Mouse (Mus musculus) testis, adult 2 months (tissue): ENCODE measurements at regions not wholly inside any gene's neighbourhood (a gene's known extent, or its start where the extent isn't known, plus 50 kb on each side); places are given as distances from the start of the nearest gene placed in this dataset.

Experiments
- H3K27ac ChIP-seq: fragments of 200-500 bp; 2 replicates; pipeline ENCODE4 v1.5.1; 2012; ENCODE audit warnings: low read depth, low read length; ENCODE audit not compliant: control insufficient read depth, insufficient read depth
- H3K27me3 ChIP-seq: fragments of 200-500 bp; 2 replicates; pipeline ENCODE4 v1.6.1; 2012; ENCODE audit warnings: mild to moderate bottlenecking, low read length, moderate library complexity; ENCODE audit not compliant: control insufficient read depth, insufficient read depth
- H3K36me3 ChIP-seq: fragments of 200-500 bp; 2 replicates; pipeline ENCODE4 v1.6.1; 2012; ENCODE audit warnings: mild to moderate bottlenecking, low read length; ENCODE audit not compliant: control insufficient read depth, insufficient read depth
- H3K4me1 ChIP-seq: fragments of 200-500 bp; 2 replicates; pipeline ENCODE4 v1.6.1; 2012; ENCODE audit warnings: low read length; ENCODE audit not compliant: control insufficient read depth, insufficient read depth
- H3K4me3 ChIP-seq: fragments of 200-500 bp; 2 replicates; pipeline ENCODE4 v1.5.1; 2012; ENCODE audit warnings: low read depth, mild to moderate bottlenecking, low read length, moderate library complexity, mixed read lengths; ENCODE audit not compliant: control insufficient read depth
- CTCF ChIP-seq: fragments of 200-500 bp; IDR thresholded peaks from 2 replicates; pipeline ENCODE4 v1.5.1; 2012; ENCODE audit warnings: low read depth, mild to moderate bottlenecking, inconsistent platforms, low read length, moderate library complexity; ENCODE audit not compliant: control insufficient read depth, insufficient read depth, insufficient replicate concordance
- POLR2A ChIP-seq: fragments of 200-500 bp; IDR thresholded peaks from 2 replicates; pipeline ENCODE4 v1.6.1; 2012; ENCODE audit warnings: low read depth, mild to moderate bottlenecking, inconsistent platforms, low read length, moderate library complexity; ENCODE audit not compliant: control insufficient read depth

GRCm38 (mm10) chr13:101625922-101626321 is 142.1 kb downstream of the Pik3r1 start:
- Histone ChIP-seq H3K27me3 (no peaks in the 10 kb centered on the region), H3K4me1 (no peaks in the 10 kb centered on the region), H3K4me3 (no peak overlapping the region), H3K36me3 (no peaks in the 10 kb centered on the region), H3K27ac (no peak overlapping the region)
- TF ChIP-seq POLR2A (no peak), CTCF (no peak)

GRCm38 (mm10) chr13:101624179-101624581 is 143.8 kb downstream of the Pik3r1 start:
- H3K4me1 ChIP-seq = no peaks in the 10 kb centered on the region
- no peaks in the 10 kb centered on the region for H3K36me3 ChIP-seq
- H3K27me3 ChIP-seq = no peaks in the 10 kb centered on the region
- no peak overlapping the region for H3K27ac ChIP-seq
- H3K4me3 ChIP-seq = no peak overlapping the region
- no peak for TF ChIP-seq CTCF
- TF ChIP-seq POLR2A = no peak

DNA sequence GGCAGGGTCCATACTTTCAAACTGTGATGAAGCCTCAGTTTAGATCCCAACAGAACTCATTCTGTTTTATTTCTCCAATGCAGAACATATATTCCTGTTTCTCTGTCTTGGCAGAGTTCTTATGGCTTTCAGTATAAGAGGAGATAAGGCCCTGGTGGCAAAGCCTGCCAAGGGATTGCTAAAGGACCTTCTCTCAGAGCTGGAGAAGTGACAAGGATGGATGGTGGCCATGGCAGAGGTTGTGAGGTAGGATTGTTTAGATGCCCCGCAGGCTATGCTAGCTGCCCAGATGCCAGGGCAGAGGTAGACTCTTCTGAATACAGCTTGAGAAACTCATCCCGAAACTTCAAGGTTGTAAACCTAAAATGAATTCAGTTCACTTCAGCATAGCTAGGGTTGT is 145.4 kb downstream of the Pik3r1 start:
- Histone ChIP-seq H3K36me3 (no peaks in the 10 kb centered on the region), H3K4me1 (no peaks in the 10 kb centered on the region), H3K4me3 (no peak overlapping the region), H3K27ac (no peak overlapping the region), H3K27me3 (no peaks in the 10 kb centered on the region)
- TF ChIP-seq CTCF = no peak
- no peak for TF ChIP-seq POLR2A

DNA sequence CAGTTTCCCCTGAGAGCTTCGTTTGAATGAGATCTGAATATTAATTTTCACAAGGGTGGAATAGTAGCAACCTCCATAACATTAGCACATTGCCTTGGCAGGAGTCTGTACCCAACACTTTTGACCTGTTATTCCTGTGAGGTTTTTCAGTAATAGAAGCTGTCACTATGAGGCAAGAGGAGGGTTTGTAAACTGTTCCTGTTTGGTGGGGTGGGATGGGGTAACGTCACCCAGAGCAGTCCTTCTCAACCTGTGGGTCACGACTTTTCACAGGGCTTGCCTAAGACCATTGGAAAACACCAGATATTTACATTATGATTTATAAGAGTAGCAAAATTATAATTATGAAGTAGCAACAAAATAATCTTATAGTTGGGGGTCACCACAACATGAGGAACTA is 147.4 kb downstream of the Pik3r1 start:
- Histone ChIP-seq H3K27me3 (no peaks in the 10 kb centered on the region), H3K4me3 (no peak overlapping the region), H3K27ac (no peak overlapping the region), H3K36me3 (no peaks in the 10 kb centered on the region), H3K4me1 (no peaks in the 10 kb centered on the region)
- TF ChIP-seq CTCF (no peak), POLR2A (no peak)

DNA sequence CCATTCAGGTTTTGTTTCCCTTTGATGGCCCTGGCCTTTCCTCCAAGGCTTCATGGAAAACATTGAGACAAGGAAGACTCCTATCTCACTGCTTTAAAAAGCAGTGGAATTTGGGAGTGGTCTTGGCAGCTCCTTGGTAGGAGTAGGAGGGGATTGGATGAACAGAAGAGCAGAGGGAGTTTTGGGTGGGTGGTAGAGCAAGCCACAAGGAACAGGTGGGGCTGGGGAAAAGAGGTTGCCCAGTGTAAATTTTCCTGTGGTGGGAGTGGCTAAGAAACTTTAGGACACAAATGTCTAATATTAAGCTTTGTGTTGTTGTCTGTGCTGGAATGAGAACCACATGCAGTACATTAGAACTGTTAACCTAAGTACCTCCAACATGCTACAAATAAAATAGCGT is 148.9 kb downstream of the Pik3r1 start:
- TF ChIP-seq POLR2A (no peak), CTCF (no peak)
- Histone ChIP-seq H3K27me3 (no peaks in the 10 kb centered on the region), H3K27ac (no peak overlapping the region), H3K36me3 (no peaks in the 10 kb centered on the region), H3K4me1 (no peaks in the 10 kb centered on the region), H3K4me3 (no peak overlapping the region)

DNA sequence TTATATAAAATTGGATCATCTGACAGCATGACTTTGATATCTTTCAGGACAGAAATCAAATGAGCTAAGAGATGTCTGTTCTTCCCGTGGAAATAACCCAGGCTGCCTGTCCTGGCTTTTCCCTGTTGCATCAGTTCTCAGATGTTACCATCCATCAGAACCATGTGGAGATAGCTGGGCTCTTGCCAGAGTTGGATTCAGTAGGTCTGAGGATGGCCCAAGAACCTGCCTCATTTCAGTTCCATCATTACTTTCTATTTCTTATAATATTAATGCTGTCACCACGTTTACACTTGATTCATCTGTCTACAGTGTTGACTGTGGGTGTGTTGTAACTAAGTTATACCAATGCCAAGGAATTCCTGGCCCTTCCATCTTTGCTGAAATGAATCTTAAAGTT is 155.2 kb downstream of the Pik3r1 start:
- TF ChIP-seq CTCF = no peak
- TF ChIP-seq POLR2A = no peak
- Histone ChIP-seq H3K4me1 (no peaks in the 10 kb centered on the region), H3K27me3 (no peaks in the 10 kb centered on the region), H3K27ac (no peak overlapping the region), H3K4me3 (no peak overlapping the region), H3K36me3 (no peaks in the 10 kb centered on the region)

GRCm38 (mm10) chr13:101611725-101612124 is 156.3 kb downstream of the Pik3r1 start:
- Histone ChIP-seq H3K4me1 (no peaks in the 10 kb centered on the region), H3K4me3 (no peak overlapping the region), H3K27me3 (no peaks in the 10 kb centered on the region), H3K36me3 (no peaks in the 10 kb centered on the region), H3K27ac (no peak overlapping the region)
- TF ChIP-seq CTCF = no peak
- TF ChIP-seq POLR2A = no peak

DNA sequence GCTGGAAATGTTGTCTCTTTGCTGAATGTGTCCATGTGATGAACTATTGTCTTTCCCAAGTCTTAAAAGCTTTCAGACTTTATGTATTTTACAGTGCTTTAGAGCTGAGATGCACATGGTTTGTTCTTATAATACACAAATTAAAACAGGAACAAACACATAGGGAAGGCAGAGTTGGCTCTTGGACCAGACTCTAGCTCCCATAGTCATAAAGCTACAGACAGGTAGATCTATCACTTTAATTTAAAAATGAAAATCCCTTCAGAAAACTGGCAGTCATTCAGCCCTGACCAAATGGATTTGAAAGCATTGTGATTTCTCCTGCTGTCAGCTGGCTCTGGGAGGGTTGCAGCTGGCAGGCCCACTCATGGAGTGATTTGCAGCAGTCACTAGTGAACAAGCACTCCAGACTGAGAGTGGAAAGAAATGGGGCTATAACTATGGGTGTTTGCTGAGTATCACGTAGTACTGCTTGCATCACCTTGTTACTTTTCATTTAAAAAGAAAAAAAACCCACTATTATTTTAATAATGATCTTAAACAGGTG is 161.8 kb downstream of the Pik3r1 start:
- Histone ChIP-seq H3K36me3 (no peaks in the 10 kb centered on the region), H3K4me1 (no peaks in the 10 kb centered on the region), H3K27me3 (no peaks in the 10 kb centered on the region), H3K27ac (no peak overlapping the region), H3K4me3 (no peak overlapping the region)
- TF ChIP-seq POLR2A (no peak), CTCF (no peak)
